Mouse (Mus musculus) layer of hippocampus, adult 9-11 months (tissue): Measurements from ENCODE around the gene Lgals4.

ENCODE experiments used
- DNase-seq: peaks from one replicate; pipeline ENCODE4 v3.0.0; 2022

Lgals4 gene

DNA sequence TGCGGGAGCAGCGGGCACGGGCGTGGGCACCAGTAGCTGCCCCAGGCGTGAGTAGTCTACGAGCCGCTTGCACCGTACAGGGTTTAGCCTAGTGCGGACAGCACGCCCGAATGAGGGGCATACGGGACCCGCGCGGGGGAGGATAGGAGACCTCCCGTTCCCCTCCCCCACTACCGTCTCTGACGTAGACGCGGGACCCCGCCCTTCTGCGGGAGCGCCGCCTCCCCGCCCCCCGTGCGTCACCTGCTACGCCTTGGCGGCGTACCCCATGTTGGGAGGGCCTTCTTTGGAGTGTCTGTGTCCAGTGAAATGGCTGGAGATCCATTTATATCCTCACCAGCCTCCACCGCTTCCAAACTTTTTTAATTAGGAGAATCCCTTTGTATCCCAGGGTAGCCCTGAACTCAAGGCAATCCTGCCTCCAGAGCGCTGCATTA lies 24.7 kb upstream of the Lgals4 start:
- DNase-seq = peak; percentile 95

DNA sequence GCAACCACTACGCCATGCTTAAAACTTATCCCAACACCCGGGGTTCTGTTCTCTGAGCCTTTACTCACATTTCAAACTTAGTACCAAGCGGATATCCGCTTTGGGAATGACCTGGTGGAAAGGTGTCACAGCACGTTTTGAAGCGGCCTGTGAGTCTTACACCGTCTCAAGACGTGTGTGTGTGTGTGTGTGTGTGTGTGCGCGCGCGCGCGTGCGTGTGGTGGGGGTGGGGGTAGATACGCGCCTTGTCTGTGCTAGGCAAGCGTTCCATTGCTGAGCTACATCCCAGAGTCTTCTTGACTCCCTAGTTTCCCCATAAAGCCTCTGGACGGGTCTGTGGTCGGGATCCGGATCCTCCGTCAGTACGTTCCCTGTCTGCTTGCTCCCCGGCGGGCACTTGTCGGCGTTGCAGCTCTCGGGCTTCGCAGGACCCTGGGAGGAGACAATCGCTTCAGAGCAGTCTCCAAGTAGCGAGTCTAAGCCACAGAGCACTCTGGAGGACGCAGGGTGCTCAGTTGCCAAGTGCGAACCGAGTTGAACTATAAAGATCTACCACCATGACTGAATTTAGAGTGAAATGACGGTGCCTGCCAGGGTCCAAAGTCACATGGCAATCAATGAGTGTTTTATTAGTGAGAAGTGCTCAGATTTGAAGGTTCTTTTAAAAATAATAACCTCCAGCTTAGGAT lies 24.1 kb upstream of the Lgals4 start:
- peak; percentile 63 for DNase-seq

GRCm38 (mm10) chr7:28810107-28811066 lies 23.3 kb upstream of the Lgals4 start:
- peak; percentile 100 for DNase-seq

- peak; percentile 92 for DNase-seq
Observed at GRCm38 (mm10) chr7:28811228-28811627, 22.4 kb upstream of the Lgals4 start.

DNA sequence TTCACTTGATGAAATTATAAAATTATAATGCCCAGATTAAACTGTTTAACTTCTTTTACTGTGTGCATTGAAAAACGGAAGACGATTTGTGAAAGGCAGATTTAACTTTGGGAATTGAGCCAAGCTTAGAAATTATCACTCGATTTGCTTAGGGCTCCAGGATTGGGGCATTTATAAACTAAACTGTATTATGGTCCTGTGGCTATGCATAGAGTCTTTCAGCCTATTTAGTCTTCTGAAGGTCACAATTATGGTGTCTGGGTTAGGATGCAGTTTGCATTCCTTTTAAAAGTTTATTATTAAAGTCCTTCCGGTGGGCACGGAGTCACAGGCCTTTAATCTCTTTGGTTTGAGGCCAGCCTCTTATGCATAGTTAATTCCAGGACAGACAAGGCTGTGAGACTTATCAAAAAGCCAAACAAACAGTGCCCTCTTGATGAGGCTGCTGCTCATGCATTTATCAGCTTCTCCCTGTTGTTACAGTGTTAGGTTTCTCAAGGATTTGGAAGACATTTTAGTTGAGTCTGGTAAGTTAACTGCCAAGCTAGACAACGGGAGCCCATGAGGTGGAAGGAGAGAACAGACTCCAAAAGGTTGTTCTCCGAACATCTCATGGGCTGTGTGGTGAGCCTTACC lies 21.9 kb upstream of the Lgals4 start:
- no peak for DNase-seq

GRCm38 (mm10) chr7:28812436-28812835 lies 21.2 kb upstream of the Lgals4 start:
- no peak for DNase-seq

DNA sequence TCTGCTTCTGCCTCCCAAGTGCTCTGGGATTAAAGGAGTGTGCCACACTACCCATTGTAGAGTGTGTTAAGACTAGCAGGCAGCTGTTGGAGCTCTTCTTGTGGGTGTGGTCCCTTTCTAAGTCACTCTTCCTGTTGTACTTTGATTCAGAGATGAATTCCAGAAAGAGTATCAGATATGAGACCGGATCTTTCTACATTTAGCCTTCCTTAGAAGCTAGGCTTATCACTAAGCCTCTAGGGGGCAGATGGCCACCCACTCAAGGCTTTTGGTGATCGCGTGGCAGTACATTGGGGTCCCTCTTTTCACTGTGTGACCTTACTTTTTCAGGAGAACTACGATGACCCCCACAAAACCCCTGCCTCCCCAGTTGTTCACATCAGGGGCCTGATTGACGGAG lies 20.7 kb upstream of the Lgals4 start:
- no peak for DNase-seq

DNA sequence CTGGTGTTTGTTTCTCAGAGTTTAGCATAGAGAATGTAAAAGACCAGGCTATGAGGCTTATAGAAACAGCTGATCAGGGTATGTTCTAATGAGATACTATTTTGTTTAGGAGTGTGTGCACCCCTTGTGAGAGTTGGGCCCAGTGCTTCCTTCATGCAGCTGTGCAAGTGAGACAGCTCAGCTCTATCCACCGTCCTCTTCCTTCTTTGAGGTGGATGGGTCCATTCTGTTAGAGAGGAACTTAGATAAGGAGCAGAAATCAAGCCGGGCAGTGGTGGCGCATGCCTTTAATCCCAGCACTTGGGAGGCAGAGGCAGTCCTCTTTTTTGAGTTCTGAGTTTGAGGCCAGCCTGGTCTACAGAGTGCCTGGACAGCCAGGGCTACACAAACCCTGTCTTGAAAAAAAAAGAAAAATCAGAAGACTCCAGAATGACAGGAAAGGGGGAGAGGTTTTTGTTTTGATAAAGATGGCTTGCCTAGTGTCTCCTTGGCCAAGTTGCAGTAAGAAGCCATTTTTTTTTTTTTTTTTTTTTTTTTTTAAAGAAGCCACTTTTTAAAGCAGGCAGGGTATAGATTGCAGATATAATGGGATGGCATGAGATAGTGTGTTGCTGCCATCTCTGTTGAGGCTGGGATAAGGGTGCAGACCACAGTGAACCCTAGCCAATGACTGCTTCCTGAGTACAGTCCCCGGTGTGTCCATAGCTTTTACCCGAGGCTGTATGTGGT lies 19.2 kb upstream of the Lgals4 start:
- DNase-seq = no peak

GRCm38 (mm10) chr7:28815230-28815629 lies 18.4 kb upstream of the Lgals4 start:
- DNase-seq = no peak

DNA sequence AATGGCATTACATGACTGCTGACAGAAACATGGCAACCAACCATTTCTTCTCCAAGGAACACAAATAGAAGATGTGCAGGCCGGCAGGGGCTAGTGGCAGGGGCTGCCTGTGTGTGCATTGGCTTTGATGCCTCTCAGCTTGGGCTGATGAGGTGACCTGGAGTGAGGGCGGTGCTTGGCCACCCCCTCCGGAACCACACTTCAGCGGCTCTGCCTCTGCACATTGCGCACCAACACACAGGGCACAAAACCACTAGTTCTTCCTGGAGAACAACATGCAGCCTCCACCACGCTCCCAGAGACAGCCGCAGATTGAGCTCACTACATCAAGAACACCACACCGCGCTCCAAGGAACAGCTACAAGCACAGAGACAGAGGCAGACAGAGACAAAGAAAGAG lies 17.5 kb upstream of the Lgals4 start:
- DNase-seq = no peak

- DNase-seq = no peak
Observed at GRCm38 (mm10) chr7:28816920-28817319, 16.7 kb upstream of the Lgals4 start.

DNA sequence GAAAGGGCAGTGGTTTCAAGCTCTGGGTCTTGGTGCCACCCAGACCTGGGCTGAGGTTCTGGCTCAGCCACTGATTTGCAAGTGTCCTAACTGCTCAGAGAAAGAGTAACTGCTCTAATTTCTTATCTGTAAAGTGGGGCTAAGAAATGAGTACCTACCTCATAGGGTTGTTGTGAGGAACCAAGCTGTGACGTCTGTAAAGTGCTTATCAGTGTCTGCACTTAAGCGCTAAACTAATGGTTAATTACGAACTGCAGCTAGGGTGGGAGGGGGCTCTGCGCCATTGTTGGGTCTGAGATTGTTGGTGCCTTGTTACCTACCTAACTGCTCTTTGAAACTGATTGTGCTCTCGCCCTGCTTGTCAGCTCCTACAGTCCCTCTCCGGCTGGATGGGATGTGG lies 16.1 kb upstream of the Lgals4 start:
- DNase-seq = no peak

DNA sequence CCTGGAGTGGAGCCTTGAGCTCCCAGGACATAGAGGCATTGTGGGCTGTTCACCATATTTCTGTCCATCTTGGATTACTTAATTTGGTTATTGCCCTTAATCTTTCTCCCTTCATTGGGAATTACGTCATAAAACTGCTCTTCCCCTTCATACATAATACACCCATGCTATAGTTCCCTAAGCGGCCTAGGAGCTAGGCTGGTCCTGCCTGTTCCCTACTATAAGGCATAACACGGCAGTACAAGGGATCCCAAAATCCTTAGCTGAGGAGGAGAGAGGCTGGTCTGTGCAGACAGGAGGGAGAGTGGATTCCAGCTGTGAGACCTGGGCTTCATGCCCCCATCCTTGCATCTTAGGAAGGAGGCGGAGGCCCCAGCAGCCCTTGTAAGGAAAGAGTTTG lies 15.7 kb upstream of the Lgals4 start:
- DNase-seq = no peak

DNA sequence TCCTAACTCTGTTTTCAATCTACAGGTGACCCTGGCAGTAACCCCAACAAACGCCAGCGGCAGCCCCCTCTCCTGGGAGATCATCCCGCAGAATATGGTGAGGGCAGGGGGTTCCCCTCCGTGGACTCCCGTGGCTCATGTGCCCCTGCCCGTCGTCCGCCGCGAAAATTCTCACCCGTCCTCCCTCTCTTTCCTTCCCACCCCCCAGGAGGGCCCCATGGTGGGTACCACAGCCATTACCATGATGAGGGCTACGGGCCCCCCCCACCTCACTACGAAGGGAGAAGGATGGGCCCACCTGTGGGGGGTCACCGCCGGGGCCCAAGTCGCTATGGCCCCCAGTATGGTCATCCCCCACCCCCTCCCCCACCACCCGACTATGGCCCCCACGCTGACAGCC lies 15.2 kb upstream of the Lgals4 start:
- DNase-seq = no peak

- no peak for DNase-seq
Observed at GRCm38 (mm10) chr7:28818861-28819452, 14.7 kb upstream of the Lgals4 start.

- no peak for DNase-seq
Observed at GRCm38 (mm10) chr7:28819571-28819970, 14.1 kb upstream of the Lgals4 start.

DNA sequence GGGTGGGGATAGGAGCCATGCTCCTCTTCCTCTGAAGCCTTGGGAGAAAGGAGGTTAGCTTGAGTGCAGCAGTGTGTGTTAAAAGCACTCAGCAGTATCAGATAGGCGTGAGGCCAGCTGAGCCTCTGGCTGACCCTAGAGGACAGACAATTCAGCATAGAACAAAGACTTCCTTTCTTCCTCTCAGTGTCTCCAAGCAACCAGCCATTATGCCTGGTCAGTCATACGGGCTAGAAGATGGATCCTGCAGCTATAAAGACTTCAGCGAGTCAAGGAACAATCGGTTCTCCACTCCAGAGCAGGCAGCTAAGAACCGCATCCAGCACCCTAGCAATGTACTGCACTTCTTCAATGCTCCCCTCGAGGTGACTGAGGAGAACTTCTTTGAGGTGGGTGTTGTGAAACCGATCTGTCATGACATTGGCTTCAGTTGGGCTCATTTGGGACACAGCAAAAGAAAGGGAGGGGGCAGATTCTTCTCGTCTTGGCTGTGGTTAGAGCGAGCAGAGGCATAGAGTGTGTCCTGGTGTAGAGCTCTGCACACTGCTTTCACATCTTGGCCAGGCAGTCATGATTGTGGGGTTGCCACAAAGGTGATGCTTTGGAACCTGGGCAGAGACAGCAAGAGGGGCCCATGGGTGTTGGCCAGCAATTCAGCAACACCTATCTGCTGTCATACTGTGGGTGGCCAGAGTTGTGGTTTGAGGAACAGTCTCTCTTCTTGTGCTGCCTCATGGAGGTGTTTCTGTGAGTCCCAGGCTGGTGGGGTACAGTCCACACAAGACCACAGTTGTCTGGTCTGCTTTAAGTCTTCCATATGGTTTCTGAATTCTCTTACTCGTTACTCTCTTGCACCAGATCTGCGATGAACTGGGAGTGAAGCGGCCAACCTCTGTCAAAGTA lies 13.0 kb upstream of the Lgals4 start:
- DNase-seq = no peak

- DNase-seq = peak; percentile 90
Observed at GRCm38 (mm10) chr7:28821261-28821831, 12.3 kb upstream of the Lgals4 start.

DNA sequence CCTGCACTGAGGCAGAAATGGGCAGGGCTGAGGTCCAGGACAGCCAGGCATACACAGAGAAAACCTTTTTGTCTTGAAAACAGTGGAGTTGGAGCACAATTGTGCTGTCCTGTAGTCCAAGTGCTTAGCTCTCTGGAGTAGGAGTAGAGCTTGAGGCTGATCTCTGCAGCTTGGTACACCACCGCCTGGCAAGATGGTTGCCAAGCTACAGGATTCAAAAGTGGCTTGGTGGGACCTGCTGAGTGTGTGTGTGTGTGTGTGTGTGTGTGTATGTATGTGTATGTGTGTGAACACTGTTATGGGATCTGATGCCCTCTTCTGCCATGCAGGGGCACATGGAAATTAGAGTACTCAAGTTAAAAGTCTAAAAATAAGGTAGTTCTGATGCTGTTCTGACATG lies 11.1 kb upstream of the Lgals4 start:
- DNase-seq = no peak

DNA sequence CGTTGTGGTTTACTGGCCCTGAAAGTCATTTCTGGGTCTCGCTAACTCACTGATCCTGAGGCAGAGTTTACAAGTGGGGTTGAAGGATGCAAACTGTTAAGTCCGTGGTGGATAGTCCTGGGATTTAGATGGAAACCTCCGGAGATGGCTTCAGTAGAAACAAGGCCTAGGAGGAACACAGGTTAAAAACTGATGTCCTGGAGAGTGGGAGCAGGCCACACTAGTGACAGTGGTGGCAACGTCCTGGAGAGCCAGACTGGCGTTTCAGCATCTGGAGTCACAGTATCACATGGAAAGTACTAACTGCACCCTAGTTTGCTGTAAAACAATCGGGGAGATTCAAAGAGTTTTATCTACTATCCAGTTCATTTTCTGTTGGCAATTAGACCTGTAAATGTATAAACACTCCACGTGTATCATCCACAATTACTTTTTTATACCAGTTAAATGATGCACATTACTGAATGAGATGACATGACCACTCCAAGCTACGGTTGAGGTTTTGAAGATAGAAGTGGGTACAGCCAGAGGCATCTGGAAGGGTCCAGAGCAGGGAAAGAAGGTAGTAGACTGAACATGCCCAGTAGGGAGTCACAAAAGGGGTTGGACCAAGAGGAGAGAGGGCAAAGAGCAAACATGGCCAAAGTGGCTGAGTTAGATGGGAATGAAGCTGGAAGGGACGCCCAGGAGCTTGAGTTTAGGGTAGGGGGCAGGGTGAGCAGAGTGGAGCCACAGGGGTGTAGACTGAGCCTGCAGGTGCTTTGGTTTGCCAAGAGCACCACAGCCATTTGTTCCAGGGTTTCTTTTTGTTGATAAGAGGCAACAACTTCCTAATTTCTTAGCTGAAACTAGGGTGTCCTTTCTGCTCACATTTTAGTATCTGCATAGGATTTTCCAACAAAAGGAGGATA lies 10.4 kb upstream of the Lgals4 start:
- no peak for DNase-seq
